Mouse (Mus musculus) adrenal gland, postnatal 36 days (tissue): ENCODE data around the gene Cmip. TPM values are rescaled to one million over a fixed set of nuclear protein-coding genes. Genes with fewer than 3 reads are reported as not detected.
A peak's percentile ranks its signal among the peaks of the same experiment; 100 is the strongest.
"Not testable (repeated sequence)": the region's sequence is repeated elsewhere in the genome, so short reads cannot be mapped to it uniquely, and the experiment has no call there.

ENCODE experiments used
- DNase-seq, 2 experiments: peaks; one replicate each; pipeline ENCODE4 v3.0.0; 2021; ENCODE audit warnings: mixed read lengths in 1 of 2
- total RNA-seq, 2 experiments: library from RNA; stranded (reverse); gene quantifications; 2 replicates each; pipeline ENCODE4 v1.2.3; 2021

Cmip gene
- total RNA-seq, 2 experiments from 2014 or later, result 122 to 129 TPM

GRCm38 (mm10) chr8:117420841-117421534 lies 164.1 kb downstream of the Cmip start:
- peak in 1 of 2 experiments; percentile 25 for DNase-seq

- DNase-seq, result no peak
Measured at GRCm38 (mm10) chr8:117421838-117422237, 165.0 kb downstream of the Cmip start.

GRCm38 (mm10) chr8:117422343-117422742 lies 165.5 kb downstream of the Cmip start:
- no peak for DNase-seq

- DNase-seq, result peak; percentile 52 to 75
Measured at GRCm38 (mm10) chr8:117423029-117423428, 166.2 kb downstream of the Cmip start.

- DNase-seq, result not testable (repeated sequence)
Measured at GRCm38 (mm10) chr8:117427816-117428215, 171.0 kb downstream of the Cmip start.

- DNase-seq, result no peak
Measured at GRCm38 (mm10) chr8:117428524-117429162, 171.8 kb downstream of the Cmip start.

GRCm38 (mm10) chr8:117430624-117431023 lies 173.8 kb downstream of the Cmip start:
- DNase-seq, result no peak

GRCm38 (mm10) chr8:117431554-117431953 lies 174.7 kb downstream of the Cmip start:
- DNase-seq, result no peak

- no peak for DNase-seq
Measured at GRCm38 (mm10) chr8:117432111-117432510, 175.2 kb downstream of the Cmip start.

- peak in 1 of 2 experiments; percentile 66 for DNase-seq
Measured at GRCm38 (mm10) chr8:117433968-117434367, 177.1 kb downstream of the Cmip start.

GRCm38 (mm10) chr8:117436786-117437185 lies 179.9 kb downstream of the Cmip start:
- DNase-seq, result no peak

- DNase-seq, result peak in 1 of 2 experiments; percentile 37
Measured at GRCm38 (mm10) chr8:117437616-117438015, 180.8 kb downstream of the Cmip start.

GRCm38 (mm10) chr8:117440317-117440716 lies 183.5 kb downstream of the Cmip start:
- DNase-seq, result no peak

GRCm38 (mm10) chr8:117440759-117441158 lies 183.9 kb downstream of the Cmip start:
- DNase-seq, result no peak

- DNase-seq, result no peak
Measured at GRCm38 (mm10) chr8:117445507-117445906, 188.6 kb downstream of the Cmip start.

GRCm38 (mm10) chr8:117446344-117446997 lies 189.6 kb downstream of the Cmip start:
- DNase-seq, result no peak

GRCm38 (mm10) chr8:117451072-117451471 lies 194.2 kb downstream of the Cmip start:
- DNase-seq, result no peak

- no peak for DNase-seq
Measured at GRCm38 (mm10) chr8:117453974-117454373, 197.1 kb downstream of the Cmip start.

GRCm38 (mm10) chr8:117454516-117455116 lies 197.8 kb downstream of the Cmip start:
- peak; percentile 55 to 70 for DNase-seq

GRCm38 (mm10) chr8:117455701-117456100 lies 198.8 kb downstream of the Cmip start:
- no peak for DNase-seq

- DNase-seq, result no peak
Measured at GRCm38 (mm10) chr8:117458440-117458839, 201.6 kb downstream of the Cmip start.

GRCm38 (mm10) chr8:117462701-117463284 lies 205.9 kb downstream of the Cmip start:
- DNase-seq, result no peak
